Mouse (Mus musculus) gastrocnemius, postnatal 25 days (tissue): ENCODE measurements around the gene Crim1. TPM values are rescaled to one million over a fixed set of nuclear protein-coding genes. Genes with fewer than 3 reads are reported as not detected.

Experiments used
- DNase-seq: peaks from one replicate; pipeline ENCODE4 v3.0.0; 2022
- total RNA-seq, 2 experiments: library from RNA; stranded (reverse); gene quantifications; 1 replicate in 1 of 2; 2 replicates in 1 of 2; pipeline ENCODE4 v1.2.3; 2021

Gene Crim1
- total RNA-seq, 2 experiments from 2014 or later = 22.1 to 22.9 TPM

- DNase-seq = no peak
Measured at GRCm38 (mm10) chr17:78209646-78210045, 9.6 kb downstream of the Crim1 start.

GRCm38 (mm10) chr17:78211881-78212280, 11.8 kb downstream of the Crim1 start:
- no peak for DNase-seq

- DNase-seq = no peak
Measured at GRCm38 (mm10) chr17:78213128-78213527, 13.1 kb downstream of the Crim1 start.

- DNase-seq = peak; percentile 25
Measured at GRCm38 (mm10) chr17:78216526-78216925, 16.5 kb downstream of the Crim1 start.

- no peak for DNase-seq
Measured at GRCm38 (mm10) chr17:78217406-78217805, 17.4 kb downstream of the Crim1 start.

GRCm38 (mm10) chr17:78218506-78219232, 18.6 kb downstream of the Crim1 start:
- no peak for DNase-seq

GRCm38 (mm10) chr17:78221007-78221642, 21.1 kb downstream of the Crim1 start:
- no peak for DNase-seq

- DNase-seq = no peak
Measured at GRCm38 (mm10) chr17:78221860-78222259, 21.8 kb downstream of the Crim1 start.

- DNase-seq = no peak
Measured at GRCm38 (mm10) chr17:78223988-78224387, 23.9 kb downstream of the Crim1 start.

GRCm38 (mm10) chr17:78225547-78225946, 25.5 kb downstream of the Crim1 start:
- no peak for DNase-seq

- DNase-seq = no peak
Measured at GRCm38 (mm10) chr17:78227211-78227610, 27.2 kb downstream of the Crim1 start.

- no peak for DNase-seq
Measured at GRCm38 (mm10) chr17:78231567-78231966, 31.5 kb downstream of the Crim1 start.

- DNase-seq = no peak
Measured at GRCm38 (mm10) chr17:78232703-78233102, 32.7 kb downstream of the Crim1 start.

- no peak for DNase-seq
Measured at GRCm38 (mm10) chr17:78233873-78234272, 33.8 kb downstream of the Crim1 start.

GRCm38 (mm10) chr17:78236126-78236525, 36.1 kb downstream of the Crim1 start:
- DNase-seq = no peak

- DNase-seq = no peak
Measured at GRCm38 (mm10) chr17:78237954-78238353, 37.9 kb downstream of the Crim1 start.

- no peak for DNase-seq
Measured at GRCm38 (mm10) chr17:78240161-78240560, 40.1 kb downstream of the Crim1 start.

GRCm38 (mm10) chr17:78241238-78241637, 41.2 kb downstream of the Crim1 start:
- DNase-seq = no peak

- DNase-seq = no peak
Measured at GRCm38 (mm10) chr17:78244752-78245151, 44.7 kb downstream of the Crim1 start.

GRCm38 (mm10) chr17:78245444-78245843, 45.4 kb downstream of the Crim1 start:
- no peak for DNase-seq

GRCm38 (mm10) chr17:78246634-78247383, 46.8 kb downstream of the Crim1 start:
- no peak for DNase-seq

- no peak for DNase-seq
Measured at GRCm38 (mm10) chr17:78248197-78248596, 48.1 kb downstream of the Crim1 start.

GRCm38 (mm10) chr17:78248943-78249342, 48.9 kb downstream of the Crim1 start:
- DNase-seq = no peak
